Mouse (Mus musculus): Measurements from ENCODE around the gene Ephx1.
"Not testable (repeated sequence)": the region's sequence is repeated elsewhere in the genome, so short reads cannot be mapped to it uniquely, and the experiment has no call there.

Ephx1 gene

GRCm38 (mm10) chr1:181020756-181021487, at the start of gene Ephx1:
Gene Ephx1 (minus strand): TSS chr1:181020904.
- no peak for DNase-seq (ENCODE audit: low spot score in 2 of 2)

GRCm38 (mm10) chr1:181069671-181070070, 49.0 kb upstream of the Ephx1 start:
- DNase-seq (ENCODE audit: low spot score in 2 of 2), result peak; percentile 11 to 19

- no peak for DNase-seq (ENCODE audit: low spot score in 2 of 2)
Measured at GRCm38 (mm10) chr1:181068344-181068743, 47.6 kb upstream of the Ephx1 start.

- no peak for DNase-seq (ENCODE audit: low spot score in 2 of 2)
Measured at GRCm38 (mm10) chr1:181064648-181065047, 43.9 kb upstream of the Ephx1 start.

- no peak for DNase-seq (ENCODE audit: low spot score in 2 of 2)
Measured at GRCm38 (mm10) chr1:181063991-181064390, 43.3 kb upstream of the Ephx1 start.

- DNase-seq (ENCODE audit: low spot score in 2 of 2), result no peak
Measured at GRCm38 (mm10) chr1:181061784-181062485, 41.2 kb upstream of the Ephx1 start.

DNA sequence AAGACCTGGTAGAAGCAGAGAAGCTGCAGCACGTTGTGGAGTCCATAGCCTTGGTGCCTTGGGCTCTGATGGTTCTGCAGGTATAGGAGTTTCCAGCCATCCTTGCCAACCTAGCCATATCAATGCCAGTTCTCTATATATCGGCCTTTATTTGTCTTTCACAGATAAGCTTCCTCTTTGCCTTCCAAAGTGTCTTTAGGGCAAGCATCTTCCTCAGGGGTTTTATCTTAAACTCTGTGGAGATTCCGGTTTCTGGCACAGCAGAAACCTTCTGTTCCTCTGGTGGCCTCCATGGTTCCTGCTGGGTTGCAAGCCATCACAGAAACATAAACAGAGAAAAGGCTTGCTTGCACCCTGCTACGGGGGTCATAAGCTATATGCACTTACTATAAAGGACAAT, 32.2 kb upstream of the Ephx1 start:
- no peak for DNase-seq (ENCODE audit: low spot score in 2 of 2)

- DNase-seq (ENCODE audit: low spot score in 2 of 2), result no peak
Measured at GRCm38 (mm10) chr1:181050937-181051336, 30.2 kb upstream of the Ephx1 start, which contains the start of gene 9130409I23Rik. Gene 9130409I23Rik (plus strand): TSS chr1:181051237.

- DNase-seq (ENCODE audit: low spot score in 2 of 2), result no peak
Measured at GRCm38 (mm10) chr1:181049328-181049842, 28.7 kb upstream of the Ephx1 start.

GRCm38 (mm10) chr1:181047520-181047919, 26.8 kb upstream of the Ephx1 start:
- DNase-seq (ENCODE audit: low spot score in 2 of 2), result no peak

GRCm38 (mm10) chr1:181039652-181040051, 18.9 kb upstream of the Ephx1 start:
- DNase-seq (ENCODE audit: low spot score in 2 of 2), result peak in 1 of 2 experiments; percentile 26

GRCm38 (mm10) chr1:181037623-181038022, 16.9 kb upstream of the Ephx1 start:
- DNase-seq (ENCODE audit: low spot score in 2 of 2), result no peak

GRCm38 (mm10) chr1:181035015-181035778, 14.5 kb upstream of the Ephx1 start:
- DNase-seq (ENCODE audit: low spot score in 2 of 2), result not testable (repeated sequence)

DNA sequence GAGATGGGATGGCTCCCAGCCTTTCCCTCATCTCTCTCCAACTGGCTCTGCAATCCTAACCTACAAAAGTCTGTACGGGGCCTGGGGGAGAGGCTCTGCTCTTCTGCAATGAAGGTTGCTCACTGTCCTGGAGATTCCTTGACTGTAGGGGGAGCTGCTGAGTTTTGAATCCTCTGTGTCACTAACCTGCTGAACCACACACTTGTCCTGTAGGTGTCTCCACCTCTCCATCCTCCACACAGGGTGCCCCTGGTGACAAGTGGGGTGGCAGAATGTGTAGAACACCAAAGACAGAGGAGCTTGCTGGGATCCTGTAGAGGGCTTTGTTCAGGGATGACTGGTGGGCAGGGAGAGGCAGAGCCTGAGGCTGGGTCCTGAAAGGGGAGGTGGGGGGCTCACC, 1.6 kb upstream of the Ephx1 start:
- peak; percentile 54 for DNase-seq (ENCODE audit: low spot score in 2 of 2)

- no peak for DNase-seq (ENCODE audit: low spot score in 2 of 2)
Measured at GRCm38 (mm10) chr1:181021488-181021865, 773 bp upstream of the Ephx1 start.

DNA sequence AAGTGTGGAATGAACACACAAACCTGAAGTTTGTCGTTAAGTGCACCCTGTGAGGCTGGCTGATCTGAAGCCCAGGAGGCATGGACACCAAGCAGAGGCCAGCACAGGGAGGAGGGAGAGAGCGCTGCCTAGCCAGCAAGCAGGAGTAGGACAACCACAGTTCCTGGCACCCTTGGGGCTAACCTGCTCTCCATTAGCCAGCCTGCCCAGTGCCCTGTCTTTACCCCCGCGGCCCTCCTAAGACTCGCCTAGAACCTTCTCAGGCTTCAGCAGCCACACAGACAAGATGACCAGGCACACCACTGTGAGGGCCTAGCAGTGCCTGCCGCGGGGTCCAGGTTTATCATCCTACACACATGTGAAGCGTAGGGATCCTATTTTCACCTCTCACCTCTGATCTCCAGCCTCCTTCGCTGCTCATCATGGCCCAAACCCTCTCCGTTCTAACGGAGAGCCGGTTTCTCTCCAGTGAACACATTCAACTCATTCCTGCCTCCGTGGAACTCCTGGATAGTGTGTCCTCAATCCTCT, 2.7 kb downstream of the Ephx1 start:
- no peak for DNase-seq (ENCODE audit: low spot score in 2 of 2)

DNA sequence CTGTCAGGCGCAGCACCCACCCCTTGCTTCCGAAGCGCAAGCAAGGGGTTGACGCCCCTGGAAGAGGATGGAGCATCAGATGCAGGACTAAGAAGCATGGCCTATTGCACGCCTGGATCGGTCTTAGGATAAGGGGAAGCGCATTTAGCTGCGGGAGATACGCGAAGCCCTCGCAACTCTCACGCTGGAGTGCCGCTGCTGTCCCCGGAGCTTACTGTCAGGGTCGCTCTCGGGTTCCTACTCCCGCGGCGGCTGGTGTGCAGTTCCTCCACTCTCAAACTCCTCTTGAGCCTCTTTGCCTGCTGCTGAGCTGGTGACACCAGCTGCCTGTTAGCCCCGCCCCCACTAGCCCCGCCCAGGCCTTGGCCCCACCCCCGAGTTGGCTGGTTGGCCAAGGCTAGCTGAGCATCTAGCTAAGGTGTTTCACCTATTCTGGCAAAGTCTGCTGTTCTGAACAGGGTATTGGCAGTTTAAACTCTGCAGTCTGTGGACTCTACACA, 3.4 kb downstream of the Ephx1 start:
- peak; percentile 59 to 75 for DNase-seq (ENCODE audit: low spot score in 2 of 2)

- DNase-seq (ENCODE audit: low spot score in 2 of 2), result peak; percentile 68 to 83
Measured at GRCm38 (mm10) chr1:181016532-181017131, 4.1 kb downstream of the Ephx1 start.

DNA sequence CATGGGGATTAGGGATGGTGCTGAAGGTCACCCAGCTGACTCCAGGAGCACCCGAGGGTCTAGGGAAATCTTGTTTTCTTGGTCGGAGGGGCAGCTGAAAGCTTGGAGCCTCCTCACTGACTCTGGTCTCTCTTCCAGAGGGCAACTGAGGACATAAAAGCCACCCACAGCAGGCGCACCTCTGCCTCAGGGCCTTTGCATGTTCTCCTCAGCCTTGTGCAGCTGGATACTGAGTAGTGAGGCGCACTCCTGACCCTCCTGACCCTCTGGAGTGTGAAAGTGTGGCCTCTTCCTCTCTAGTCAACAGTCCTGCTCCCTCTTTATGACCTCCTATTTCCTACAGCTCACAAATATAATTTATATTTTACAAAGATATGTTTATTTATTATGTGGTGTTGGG, 4.7 kb downstream of the Ephx1 start:
- DNase-seq (ENCODE audit: low spot score in 2 of 2), result no peak

DNA sequence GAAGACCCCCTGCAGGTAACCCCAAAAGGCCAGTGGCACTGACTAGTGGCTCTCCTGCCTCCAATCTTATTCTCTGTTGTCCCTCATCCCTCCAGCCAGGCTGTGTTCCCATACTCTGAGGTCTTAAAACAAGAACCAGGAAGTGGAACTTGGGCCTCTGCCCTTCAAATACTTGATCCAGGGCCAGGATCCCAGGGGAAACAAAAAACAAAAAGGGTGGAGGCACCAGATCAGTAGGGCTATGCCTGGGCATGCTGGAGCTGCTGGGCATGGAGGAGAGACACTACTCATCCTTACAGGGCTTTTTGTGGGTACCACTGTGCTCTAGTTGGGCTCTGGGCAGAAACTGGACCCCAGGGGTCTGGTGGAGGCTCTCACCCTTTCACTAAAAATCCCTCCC, 5.1 kb downstream of the Ephx1 start:
- peak in 1 of 2 experiments; percentile 16 for DNase-seq (ENCODE audit: low spot score in 2 of 2)

Measured in right cerebral cortex, adult 2 months (tissue).